ENCODE assay signal across 10 mouse cellular contexts in the genomic region with DNA sequence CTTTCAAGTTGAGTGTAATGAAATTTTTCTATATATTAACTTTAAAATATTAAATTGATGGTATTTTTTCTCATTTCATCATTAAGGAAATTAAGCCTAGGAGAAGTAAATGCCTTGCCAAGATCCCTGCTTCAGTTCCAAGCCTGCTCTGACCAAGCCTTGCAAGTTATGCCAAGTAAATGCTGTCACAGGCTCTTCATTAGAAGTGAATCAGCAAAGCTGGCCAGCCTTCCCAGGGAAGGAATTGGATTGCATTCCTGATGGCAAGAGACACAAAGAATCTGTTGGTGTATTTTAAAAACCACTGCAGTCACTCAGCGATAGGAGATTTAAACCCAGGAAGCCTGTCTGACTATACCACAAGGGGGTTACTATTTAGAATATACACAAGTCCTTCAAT. TPM values are rescaled to one million over a fixed set of nuclear protein-coding genes. Genes with fewer than 3 reads are reported as not detected.
DNase-seq lines count a peak whose midpoint lies in the region; ATAC-seq and TF ChIP-seq lines count a peak whose summit lies in the region.
"Had no signal": no experiment of that assay in that cellular context is flagged by ENCODE, and none has a peak within 500 bp of the region (broad histone marks: within the 10 kb centered on the region; RNA-seq: fewer than 3 reads in every experiment).

No protein-coding gene starts in this region.

- H3K9ac ChIP-seq in midbrain, postnatal 0 days (replicated peaks; ENCODE audit: low read length, poor library complexity, severe bottlenecking), result no peak overlapping the region
- no peak overlapping the region for H3K9ac ChIP-seq in lung, postnatal 0 days (replicated peaks; ENCODE audit: low read depth)
- H3K9ac ChIP-seq: midbrain, embryonic 12.5 days had no signal

- H3K4me3 ChIP-seq in midbrain, postnatal 0 days (ENCODE audit: low read depth, low read length), result no peak overlapping the region
- no peak overlapping the region for H3K4me3 ChIP-seq in midbrain, embryonic 10.5 days
- no peak overlapping the region for H3K4me3 ChIP-seq in lung, postnatal 0 days (ENCODE audit: low read depth, low read length)
- H3K4me3 ChIP-seq: erythroblast, embryonic 14.5 days; midbrain, embryonic 12.5 days had no signal

- no peaks in the 10 kb centered on the region for H3K9me3 ChIP-seq in midbrain, postnatal 0 days (ENCODE audit: low read length)
- no peaks in the 10 kb centered on the region for H3K9me3 ChIP-seq in midbrain, embryonic 10.5 days (replicated peaks)
- H3K9me3 ChIP-seq in lung, postnatal 0 days (ENCODE audit: low read length), result no peaks in the 10 kb centered on the region
- H3K9me3 ChIP-seq: midbrain, embryonic 12.5 days had no signal

- TF ChIP-seq EP300 in lung, postnatal 0 days (IDR thresholded peaks at IDR 0.05), result no peak

- no peaks in the 10 kb centered on the region for H3K27me3 ChIP-seq in midbrain, postnatal 0 days (ENCODE audit: insufficient read depth, low read length)
- no peaks in the 10 kb centered on the region for H3K27me3 ChIP-seq in midbrain, embryonic 10.5 days (ENCODE audit: low read depth, poor library complexity, severe bottlenecking)
- no peaks in the 10 kb centered on the region for H3K27me3 ChIP-seq in lung, postnatal 0 days (replicated peaks; ENCODE audit: insufficient read depth, low read length)
- H3K27me3 ChIP-seq: midbrain, embryonic 12.5 days had no signal

- no peaks in the 10 kb centered on the region for H3K4me1 ChIP-seq in midbrain, postnatal 0 days (ENCODE audit: insufficient read depth, low read length)
- H3K4me1 ChIP-seq in midbrain, embryonic 10.5 days, result no peaks in the 10 kb centered on the region
- no peaks in the 10 kb centered on the region for H3K4me1 ChIP-seq in lung, postnatal 0 days (ENCODE audit: insufficient read depth, low read depth, low read length)
- H3K4me1 ChIP-seq: midbrain, embryonic 12.5 days had no signal

- WGBS in midbrain, postnatal 0 days, result 71% methylated on average over 1 of the region's 1 CpGs
- 90% methylated on average over 1 of the region's 1 CpGs for WGBS in midbrain, embryonic 10.5 days
- 76% methylated on average over 1 of the region's 1 CpGs for WGBS in lung, postnatal 0 days

- TF ChIP-seq CTCF in midbrain, postnatal 0 days (IDR thresholded peaks at IDR 0.05), result no peak
- TF ChIP-seq CTCF in brain, embryonic 14.5 days (IDR thresholded peaks at IDR 0.05; ENCODE audit: borderline replicate concordance, extremely low read depth, insufficient read depth, insufficient read length), result no peak
- no peak for TF ChIP-seq CTCF in lung, postnatal 0 days (IDR thresholded peaks at IDR 0.05)

- no peak for TF ChIP-seq POLR2A in brain, embryonic 14.5 days (IDR thresholded peaks at IDR 0.05; ENCODE audit: borderline replicate concordance, extremely low read depth, insufficient read depth, insufficient read length, poor library complexity, severe bottlenecking)

- no peaks in the 10 kb centered on the region for H3K36me3 ChIP-seq in midbrain, postnatal 0 days (ENCODE audit: insufficient read depth, low read length)
- no peaks in the 10 kb centered on the region for H3K36me3 ChIP-seq in midbrain, embryonic 10.5 days
- H3K36me3 ChIP-seq in lung, postnatal 0 days (ENCODE audit: insufficient read depth, low read length), result no peaks in the 10 kb centered on the region
- H3K36me3 ChIP-seq: midbrain, embryonic 12.5 days had no signal

- no peak overlapping the region for H3K27ac ChIP-seq in midbrain, postnatal 0 days (ENCODE audit: low read depth, low read length)
- H3K27ac ChIP-seq in midbrain, embryonic 10.5 days (replicated peaks), result no peak overlapping the region
- no peak overlapping the region for H3K27ac ChIP-seq in lung, postnatal 0 days (ENCODE audit: low read length)
- H3K27ac ChIP-seq: midbrain, embryonic 12.5 days had no signal

- H3K4me2 ChIP-seq in midbrain, postnatal 0 days (ENCODE audit: low read depth, low read length, poor library complexity, severe bottlenecking), result no peak overlapping the region
- H3K4me2 ChIP-seq in lung, postnatal 0 days (replicated peaks; ENCODE audit: low read depth, low read length), result no peak overlapping the region
- H3K4me2 ChIP-seq: midbrain, embryonic 12.5 days had no signal

- DNase-seq in midbrain, postnatal 0 days (ENCODE audit: low spot score), result peak; percentile 73
- no peak for DNase-seq in midbrain, embryonic 10.5 days (ENCODE audit: low spot score)
- DNase-seq in brain, embryonic 14.5 days (ENCODE audit: low read depth), result peak; percentile 90
- peak; percentile 35 for DNase-seq in gastrocnemius, postnatal 10 days
- DNase-seq in lung, postnatal 0 days (ENCODE audit: low spot score), result peak; percentile 83
- no peak for DNase-seq in spleen, postnatal 4 days (ENCODE audit: low spot score in 2 of 2)
- no peak for DNase-seq in kidney, adult 8-10 months
- no peak for DNase-seq in right cerebral cortex, postnatal 25 days

- ATAC-seq in midbrain, postnatal 0 days (ENCODE audit: low FRiP score), result no peak
- peak; percentile 52 for ATAC-seq in lung, postnatal 0 days

RNA-seq across cellular contexts. Expression of a gene that starts 32.0 kb away (rescaled TPM):
- total RNA-seq in midbrain, postnatal 0 days (2014; rRNA removed), result 189 and 231 TPM in 2 replicates
- polyA plus RNA-seq in midbrain, postnatal 0 days (2015; fragmentation: Nextera tagmentation; extraction: Ambion mirVana), result 215 and 219 TPM in 2 replicates
- 58.9 and 71.2 TPM in 2 replicates for polyA plus RNA-seq in midbrain, embryonic 10.5 days (2016; fragmentation: Nextera tagmentation; extraction: Ambion mirVana)
- 59.3 and 103 TPM in 2 replicates for polyA plus RNA-seq in brain, embryonic 14.5 days (2012; rRNA removed)
- 100 to 1,000 TPM; 134 to 152 TPM for total RNA-seq in gastrocnemius, postnatal 10 days (2021)
- polyA plus RNA-seq in lung, postnatal 0 days (2015; fragmentation: Nextera tagmentation; extraction: Ambion mirVana), result 57.2 and 60.7 TPM in 2 replicates

Comparison
In these comparisons a context has a peak if more than half of its experiments do, and no peak if none do; other contexts are left out.
1. DNase-seq: peak in midbrain, postnatal 0 days (single experiment), brain, embryonic 14.5 days (single experiment), gastrocnemius, postnatal 10 days (single experiment) and lung, postnatal 0 days (single experiment); none in midbrain, embryonic 10.5 days (single experiment), spleen, postnatal 4 days (0 of 2), kidney, adult 8-10 months (0 of 2) and right cerebral cortex, postnatal 25 days (single experiment).